Mouse (Mus musculus): ENCODE results near the gene Gipc2. TPM values are rescaled to one million over a fixed set of nuclear protein-coding genes. Genes with fewer than 3 reads are reported as not detected.
"Not testable (repeated sequence)": the region's sequence is repeated elsewhere in the genome, so short reads cannot be mapped to it uniquely, and the experiment has no call there.

The Gipc2 gene
- polyA plus RNA-seq, 1 experiment from 2014 or later, result 10.8 TPM

- peak overlapping the region; percentile 90; the same call in 1 of the 2 replicates for H3K27ac ChIP-seq
- H3K4me3 ChIP-seq, result no peak overlapping the region
- peak; percentile 58 for DNase-seq (ENCODE audit: low spot score)
- H3K9me3 ChIP-seq, result no peaks in the 10 kb centered on the region
- peaks cover 42% of the 10 kb centered on the region for H3K4me1 ChIP-seq
- no peaks in the 10 kb centered on the region for H3K36me3 ChIP-seq
- no peaks in the 10 kb centered on the region for H3K27me3 ChIP-seq (ENCODE audit: insufficient read depth, poor library complexity, severe bottlenecking)
- WGBS, result 62% methylated on average over 6 of the region's 6 CpGs
Measured at GRCm38 (mm10) chr3:152142989-152143695, 22.9 kb downstream of the Gipc2 start.

GRCm38 (mm10) chr3:152142146-152142545 is 23.9 kb downstream of the Gipc2 start:
- 71% methylated on average over 3 of the region's 3 CpGs for WGBS
- no peak overlapping the region for H3K4me3 ChIP-seq
- no peaks in the 10 kb centered on the region for H3K9me3 ChIP-seq
- H3K27me3 ChIP-seq (ENCODE audit: insufficient read depth, poor library complexity, severe bottlenecking), result no peaks in the 10 kb centered on the region
- H3K4me1 ChIP-seq, result peaks cover 33% of the 10 kb centered on the region
- no peaks in the 10 kb centered on the region for H3K36me3 ChIP-seq
- no peak overlapping the region; the same call in 1 of the 2 replicates for H3K27ac ChIP-seq
- peak; percentile 17 for DNase-seq (ENCODE audit: low spot score)

- not testable (repeated sequence) for H3K27me3 ChIP-seq (ENCODE audit: insufficient read depth, poor library complexity, severe bottlenecking); H3K9me3 ChIP-seq; H3K27ac ChIP-seq; H3K36me3 ChIP-seq; DNase-seq (ENCODE audit: low spot score); H3K4me3 ChIP-seq
- WGBS, result 91% methylated on average over 3 of the region's 3 CpGs
- H3K4me1 ChIP-seq, result peaks cover 19% of the 10 kb centered on the region; the same call in 1 of the 2 replicates
Measured at GRCm38 (mm10) chr3:152139308-152139707, 26.7 kb downstream of the Gipc2 start.

GRCm38 (mm10) chr3:152136106-152136505 is 29.9 kb downstream of the Gipc2 start:
- not testable (repeated sequence) for H3K27ac ChIP-seq; DNase-seq (ENCODE audit: low spot score); H3K27me3 ChIP-seq (ENCODE audit: insufficient read depth, poor library complexity, severe bottlenecking); H3K9me3 ChIP-seq; H3K4me3 ChIP-seq; H3K36me3 ChIP-seq
- H3K4me1 ChIP-seq, result peaks cover 18% of the 10 kb centered on the region
- WGBS, result 85% methylated on average over 16 of the region's 16 CpGs

GRCm38 (mm10) chr3:152133621-152134020 is 32.4 kb downstream of the Gipc2 start:
- H3K36me3 ChIP-seq, result no peaks in the 10 kb centered on the region
- peak overlapping the region; percentile 12; the same call in 1 of the 2 replicates for H3K4me3 ChIP-seq
- H3K9me3 ChIP-seq, result no peaks in the 10 kb centered on the region
- 29% methylated on average over 9 of the region's 9 CpGs for WGBS
- peak overlapping the region; percentile 83 for H3K27ac ChIP-seq
- H3K4me1 ChIP-seq, result peaks cover 18% of the 10 kb centered on the region
- no peaks in the 10 kb centered on the region for H3K27me3 ChIP-seq (ENCODE audit: insufficient read depth, poor library complexity, severe bottlenecking)
- DNase-seq (ENCODE audit: low spot score), result peak; percentile 90

GRCm38 (mm10) chr3:152130963-152131362 is 35.1 kb downstream of the Gipc2 start:
- no peak overlapping the region for H3K27ac ChIP-seq
- WGBS, result 83% methylated on average over 4 of the region's 4 CpGs

GRCm38 (mm10) chr3:152129426-152129825 is 36.6 kb downstream of the Gipc2 start:
- DNase-seq (ENCODE audit: low spot score), result peak; percentile 58
- H3K27ac ChIP-seq; H3K27me3 ChIP-seq (ENCODE audit: insufficient read depth, poor library complexity, severe bottlenecking); H3K4me3 ChIP-seq; H3K36me3 ChIP-seq; H3K9me3 ChIP-seq: not testable (repeated sequence)
- peaks cover 11% of the 10 kb centered on the region for H3K4me1 ChIP-seq
- WGBS, result 90% methylated on average over 4 of the region's 4 CpGs

More at GRCm38 (mm10) chr3:152130963-152131362, 35.1 kb downstream of the Gipc2 start:
- H3K27me3 ChIP-seq (ENCODE audit: insufficient read depth, poor library complexity, severe bottlenecking), result no peaks in the 10 kb centered on the region
- no peaks in the 10 kb centered on the region for H3K9me3 ChIP-seq
- H3K4me1 ChIP-seq, result peaks cover 15% of the 10 kb centered on the region
- DNase-seq (ENCODE audit: low spot score), result peak; percentile 54
- no peaks in the 10 kb centered on the region; the same call in 1 of the 2 replicates for H3K36me3 ChIP-seq
- no peak overlapping the region for H3K4me3 ChIP-seq

- Histone ChIP-seq H3K27me3 (ENCODE audit: insufficient read depth, poor library complexity, severe bottlenecking) (no peaks in the 10 kb centered on the region), H3K27ac (no peak overlapping the region), H3K9me3 (no peaks in the 10 kb centered on the region), H3K36me3 (no peaks in the 10 kb centered on the region; the same call in 1 of the 2 replicates), H3K4me3 (no peak overlapping the region), H3K4me1 (peaks cover 6% of the 10 kb centered on the region)
- DNase-seq (ENCODE audit: low spot score), result peak; percentile 67
- 81% methylated on average over 7 of the region's 7 CpGs for WGBS
Measured at GRCm38 (mm10) chr3:152128631-152129030, 37.4 kb downstream of the Gipc2 start.

GRCm38 (mm10) chr3:152127144-152127543 is 38.9 kb downstream of the Gipc2 start:
- Histone ChIP-seq H3K4me3 (no peak overlapping the region), H3K36me3 (no peaks in the 10 kb centered on the region; the same call in 1 of the 2 replicates), H3K9me3 (no peaks in the 10 kb centered on the region), H3K4me1 (peaks cover 12% of the 10 kb centered on the region), H3K27me3 (ENCODE audit: insufficient read depth, poor library complexity, severe bottlenecking) (no peaks in the 10 kb centered on the region), H3K27ac (no peak overlapping the region)
- DNase-seq (ENCODE audit: low spot score), result peak; percentile 55
- WGBS, result 75% methylated on average over 7 of the region's 7 CpGs

GRCm38 (mm10) chr3:152122720-152123119 is 43.3 kb downstream of the Gipc2 start:
- Histone ChIP-seq H3K27ac (peak overlapping the region; percentile 79), H3K9me3 (no peaks in the 10 kb centered on the region), H3K27me3 (ENCODE audit: insufficient read depth, poor library complexity, severe bottlenecking) (no peaks in the 10 kb centered on the region), H3K4me3 (no peak overlapping the region), H3K36me3 (no peaks in the 10 kb centered on the region; the same call in 1 of the 2 replicates), H3K4me1 (peaks cover 50% of the 10 kb centered on the region)
- DNase-seq (ENCODE audit: low spot score), result peak; percentile 90
- WGBS, result 64% methylated on average over 3 of the region's 3 CpGs

- H3K27ac ChIP-seq, result peak overlapping the region; percentile 79
- no peak for DNase-seq (ENCODE audit: low spot score)
- H3K4me3 ChIP-seq, result no peak overlapping the region
- no peaks in the 10 kb centered on the region for H3K27me3 ChIP-seq (ENCODE audit: insufficient read depth, poor library complexity, severe bottlenecking)
- H3K36me3 ChIP-seq, result no peaks in the 10 kb centered on the region; the same call in 1 of the 2 replicates
- WGBS, result 20% methylated on average over 6 of the region's 6 CpGs
- peaks cover 52% of the 10 kb centered on the region for H3K4me1 ChIP-seq
- no peaks in the 10 kb centered on the region for H3K9me3 ChIP-seq
Measured at GRCm38 (mm10) chr3:152122101-152122500, 43.9 kb downstream of the Gipc2 start.

- Histone ChIP-seq H3K36me3 (no peaks in the 10 kb centered on the region; the same call in 1 of the 2 replicates), H3K27me3 (ENCODE audit: insufficient read depth, poor library complexity, severe bottlenecking) (no peaks in the 10 kb centered on the region), H3K4me1 (peaks cover 52% of the 10 kb centered on the region), H3K27ac (peak overlapping the region; percentile 79), H3K9me3 (no peaks in the 10 kb centered on the region), H3K4me3 (no peak overlapping the region)
- peak; percentile 25 for DNase-seq (ENCODE audit: low spot score)
- 75% methylated on average over 11 of the region's 11 CpGs for WGBS
Measured at GRCm38 (mm10) chr3:152121169-152122009, 44.6 kb downstream of the Gipc2 start.

- Histone ChIP-seq H3K4me1 (peaks cover 56% of the 10 kb centered on the region), H3K36me3 (no peaks in the 10 kb centered on the region), H3K4me3 (no peak overlapping the region), H3K27me3 (ENCODE audit: insufficient read depth, poor library complexity, severe bottlenecking) (no peaks in the 10 kb centered on the region), H3K9me3 (no peaks in the 10 kb centered on the region), H3K27ac (peak overlapping the region; percentile 66; the same call in 1 of the 2 replicates)
- 46% methylated on average over 4 of the region's 4 CpGs for WGBS
- DNase-seq (ENCODE audit: low spot score), result no peak
Measured at GRCm38 (mm10) chr3:152119987-152120386, 46.0 kb downstream of the Gipc2 start.

Data from heart, embryonic 10.5 days (tissue).